Mouse (Mus musculus) adrenal gland, postnatal 25 days (tissue): ENCODE measurements at regions not wholly inside any gene's neighbourhood (a gene's known extent, or its start where the extent isn't known, plus 50 kb on each side); places are given as distances from the start of the nearest gene placed in this dataset.
"Not testable (repeated sequence)": the region's sequence is repeated elsewhere in the genome, so short reads cannot be mapped to it uniquely, and the experiment has no call there.

Experiments used
- DNase-seq: peaks from one replicate; pipeline ENCODE4 v3.0.0; 2021; ENCODE audit warnings: mixed read lengths

DNA sequence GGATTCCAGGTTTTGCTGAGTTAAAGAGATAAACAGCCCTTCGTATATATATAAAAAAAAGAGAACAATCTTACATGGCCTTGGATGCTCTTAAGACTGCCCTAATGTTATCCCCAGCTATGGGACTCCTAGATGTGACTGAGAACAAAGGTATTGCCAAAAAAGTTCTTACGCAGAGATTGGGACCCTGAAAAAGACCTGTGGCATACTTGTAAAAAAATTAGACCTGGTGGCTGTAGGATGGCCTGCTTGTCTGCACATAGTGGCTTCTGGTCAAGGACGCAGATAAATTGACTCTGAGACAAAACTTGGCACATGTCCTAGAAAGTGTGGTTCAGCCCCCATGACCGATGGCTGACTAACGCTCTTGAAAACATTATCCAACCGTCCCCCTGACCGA is 283.1 kb downstream of the Mtrr start:
- DNase-seq: not testable (repeated sequence)

- DNase-seq: peak; percentile 65
Observed at GRCm38 (mm10) chr13:68258285-68258684, 323.7 kb downstream of the Mtrr start.
